Mouse (Mus musculus) kidney, adult 18-20 months (tissue): ENCODE measurements around the gene Ifi211.
"Not testable (repeated sequence)": the region's sequence is repeated elsewhere in the genome, so short reads cannot be mapped to it uniquely, and the experiment has no call there.

Experiments
- DNase-seq: peaks from one replicate; pipeline ENCODE4 v3.0.0; 2021

Gene Ifi211

DNA sequence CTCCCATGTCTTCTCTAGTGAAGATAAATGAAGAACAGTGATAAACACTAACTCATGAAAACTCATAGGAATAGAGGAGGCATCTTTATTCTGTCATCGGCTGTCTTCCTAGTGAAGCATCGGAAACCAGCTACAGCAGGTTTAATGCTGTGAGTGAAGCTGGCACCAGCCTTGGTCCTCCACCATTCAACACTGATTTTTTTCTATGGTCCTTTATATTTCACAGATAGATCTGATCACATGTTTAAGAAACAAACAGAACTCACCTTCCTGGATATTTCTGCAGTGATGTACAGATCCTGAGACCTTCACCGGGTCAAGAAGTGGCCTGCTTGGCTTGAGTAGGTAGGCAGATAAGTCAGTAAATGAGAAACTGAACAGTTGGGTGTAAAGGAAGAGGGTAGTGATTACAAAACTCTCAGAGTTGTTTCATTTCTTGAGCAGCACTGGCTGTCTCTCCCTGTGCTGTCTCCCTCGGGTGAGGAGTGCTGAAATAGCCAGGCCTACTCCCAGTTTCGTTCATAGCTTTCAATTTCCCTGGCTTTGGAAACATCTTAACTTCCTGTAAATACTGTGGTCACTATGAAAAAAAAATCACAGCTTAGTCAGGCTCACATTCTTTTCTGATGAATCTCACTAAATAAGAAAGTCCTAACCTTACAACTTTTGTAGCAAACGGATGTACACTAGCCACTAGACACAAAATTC is at the start of gene Ifi211:
TSS of gene Ifi211 (minus strand) at position 499 of the 708 bp plus-strand sequence.
- DNase-seq: peak; percentile 7

DNA sequence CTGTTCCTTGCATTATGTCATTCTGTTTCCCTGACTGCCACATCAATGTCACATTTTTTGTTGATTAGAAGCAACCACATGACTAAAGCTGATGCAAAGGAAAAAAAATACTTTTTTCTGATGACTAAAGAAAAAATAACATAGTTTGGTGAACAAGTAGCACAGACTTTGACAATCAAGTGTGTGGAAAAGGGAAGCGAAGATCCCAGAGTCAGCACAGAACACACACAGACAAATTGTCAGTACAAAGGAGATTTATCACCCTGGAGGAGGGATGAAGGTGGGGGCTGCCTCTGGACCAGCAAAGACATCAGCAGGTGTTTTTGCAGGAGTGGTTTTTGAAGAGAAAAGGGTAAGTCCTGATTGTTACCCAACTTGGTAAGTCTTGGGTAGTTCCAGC is 48.6 kb upstream of the Ifi211 start:
- not testable (repeated sequence) for DNase-seq

DNA sequence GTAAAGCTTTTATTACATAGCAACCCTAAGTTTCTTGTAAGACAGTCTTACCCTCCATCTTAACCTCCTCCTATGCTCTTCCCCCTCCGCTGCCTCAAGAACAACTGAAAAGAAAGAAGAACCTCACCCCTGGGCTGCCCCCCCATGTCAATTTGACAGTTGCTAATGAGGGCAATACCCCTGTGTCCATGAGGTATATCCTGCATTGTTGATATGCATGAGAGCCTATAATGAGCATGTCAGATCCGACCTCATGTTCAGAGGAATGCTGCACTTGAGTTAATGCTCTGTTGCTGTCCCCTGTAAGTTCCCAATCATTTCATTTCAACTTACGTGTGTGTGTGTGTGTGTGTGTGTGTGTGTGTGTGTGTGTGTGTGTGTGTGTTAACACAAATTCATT is 47.2 kb upstream of the Ifi211 start:
- DNase-seq: not testable (repeated sequence)

DNA sequence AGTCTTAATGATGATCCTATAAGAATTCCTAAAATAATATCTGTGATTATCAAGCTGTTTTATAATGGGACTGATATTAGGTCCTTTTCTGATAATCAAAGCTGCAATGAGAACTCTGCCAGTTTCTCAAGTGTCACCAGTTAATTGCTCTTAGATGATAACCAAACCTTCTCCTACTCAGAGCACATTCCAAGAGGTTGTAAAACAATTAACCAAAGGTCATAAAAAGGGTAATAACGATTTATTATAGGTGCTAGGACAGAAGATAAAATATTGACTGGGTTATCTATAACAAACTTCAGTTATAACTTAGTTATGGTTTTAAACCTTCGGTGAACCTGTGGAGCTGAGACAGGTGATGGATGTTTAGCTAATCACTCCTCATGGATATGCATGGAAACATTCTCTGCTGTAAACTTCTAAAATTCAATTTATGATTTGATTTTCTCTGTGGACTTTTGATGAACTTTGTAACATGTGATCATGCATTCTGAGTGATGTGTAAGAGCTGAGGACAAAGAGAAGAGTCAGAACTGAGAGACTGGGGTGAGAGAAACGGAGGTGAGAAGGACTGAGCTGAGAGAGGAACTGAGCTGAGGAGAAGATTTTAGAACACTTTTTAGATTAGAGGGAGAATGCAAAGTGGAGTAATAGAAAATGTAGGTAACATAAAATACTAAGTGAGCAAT is 43.1 kb upstream of the Ifi211 start:
- DNase-seq: not testable (repeated sequence)

DNA sequence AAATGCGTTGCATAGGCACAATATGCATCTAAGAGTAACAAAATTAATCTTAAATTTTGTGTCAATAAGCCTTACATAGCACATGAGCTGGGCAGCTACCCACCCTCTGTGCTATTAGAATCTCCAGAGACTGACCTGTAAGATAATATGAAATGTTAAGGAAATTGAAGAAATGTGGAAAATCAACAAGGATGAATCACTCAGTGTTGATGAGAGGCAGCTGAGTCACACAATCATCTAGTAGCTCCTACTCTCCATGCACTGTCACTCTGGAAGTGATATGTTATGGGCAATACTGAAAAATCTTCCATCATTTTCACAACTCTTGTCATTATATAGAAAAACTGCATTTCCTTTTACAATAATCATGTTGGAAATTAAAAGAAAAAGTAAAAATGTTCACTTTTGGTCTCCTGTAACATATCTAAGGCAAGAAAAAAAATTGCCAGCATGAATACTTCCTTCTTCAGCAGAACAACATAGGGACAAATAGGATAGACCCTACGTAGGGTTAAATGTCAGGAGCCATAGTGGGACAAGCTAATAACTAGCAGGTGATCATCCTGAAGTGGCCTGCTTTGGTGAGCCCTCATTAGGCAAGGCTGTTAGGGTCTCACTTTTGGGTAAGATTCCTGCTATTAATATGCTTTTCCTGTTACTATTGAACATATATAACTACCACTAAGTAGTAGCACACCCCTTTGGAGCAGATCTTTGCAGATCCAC is 42.4 kb upstream of the Ifi211 start:
- DNase-seq: no peak

DNA sequence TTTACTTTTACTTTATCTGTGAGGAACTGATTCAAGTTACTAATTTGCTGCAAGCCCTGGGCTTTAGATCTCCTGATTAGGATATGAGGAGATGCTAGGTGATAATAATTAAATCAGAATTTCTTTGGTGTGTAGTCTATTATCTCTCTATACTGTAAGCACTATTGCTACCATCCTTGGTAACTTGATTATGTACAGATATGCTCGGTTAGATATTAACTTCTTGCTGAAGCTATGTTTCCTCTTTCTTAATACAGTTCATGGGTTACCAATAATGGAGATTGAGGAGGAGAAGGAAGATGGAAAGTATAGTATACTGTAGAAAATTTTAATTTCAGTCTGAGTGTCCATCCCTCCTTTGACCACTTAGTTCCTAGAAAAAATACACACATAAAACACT is 40.7 kb upstream of the Ifi211 start:
- no peak for DNase-seq

DNA sequence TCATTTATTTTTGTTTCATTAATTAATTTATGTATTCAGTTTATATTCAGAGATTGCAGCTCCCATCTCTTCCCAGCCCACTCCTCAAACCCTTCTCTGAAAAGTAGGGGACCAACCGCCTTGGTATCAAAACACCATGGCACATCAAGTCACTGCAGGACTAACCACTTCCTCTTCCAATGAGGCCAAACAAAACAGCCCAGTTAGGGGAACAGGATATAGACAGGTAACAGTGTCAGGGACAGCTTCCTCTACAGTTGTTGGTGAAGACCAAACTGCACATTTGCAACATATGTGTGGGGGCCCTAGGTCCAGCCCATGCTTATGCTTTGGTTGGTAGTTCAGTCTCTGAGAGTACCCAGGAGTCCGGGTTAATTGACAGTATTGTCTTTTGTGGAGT is 36.2 kb upstream of the Ifi211 start:
- not testable (repeated sequence) for DNase-seq

DNA sequence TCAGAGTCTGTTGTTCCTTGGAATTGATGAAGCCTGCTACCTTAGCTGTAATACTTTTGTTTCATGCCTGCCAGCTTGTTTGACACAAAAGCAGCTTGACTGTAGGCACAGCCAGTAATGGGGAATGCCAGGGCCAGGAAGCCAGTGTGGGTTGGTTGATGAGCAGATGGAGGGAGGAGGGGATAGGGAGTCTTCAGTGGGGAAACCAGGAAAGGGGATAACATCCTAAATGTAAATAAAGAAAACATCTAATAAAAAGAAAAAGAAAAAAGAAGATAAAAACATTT is 29.9 kb upstream of the Ifi211 start:
- not testable (repeated sequence) for DNase-seq

DNA sequence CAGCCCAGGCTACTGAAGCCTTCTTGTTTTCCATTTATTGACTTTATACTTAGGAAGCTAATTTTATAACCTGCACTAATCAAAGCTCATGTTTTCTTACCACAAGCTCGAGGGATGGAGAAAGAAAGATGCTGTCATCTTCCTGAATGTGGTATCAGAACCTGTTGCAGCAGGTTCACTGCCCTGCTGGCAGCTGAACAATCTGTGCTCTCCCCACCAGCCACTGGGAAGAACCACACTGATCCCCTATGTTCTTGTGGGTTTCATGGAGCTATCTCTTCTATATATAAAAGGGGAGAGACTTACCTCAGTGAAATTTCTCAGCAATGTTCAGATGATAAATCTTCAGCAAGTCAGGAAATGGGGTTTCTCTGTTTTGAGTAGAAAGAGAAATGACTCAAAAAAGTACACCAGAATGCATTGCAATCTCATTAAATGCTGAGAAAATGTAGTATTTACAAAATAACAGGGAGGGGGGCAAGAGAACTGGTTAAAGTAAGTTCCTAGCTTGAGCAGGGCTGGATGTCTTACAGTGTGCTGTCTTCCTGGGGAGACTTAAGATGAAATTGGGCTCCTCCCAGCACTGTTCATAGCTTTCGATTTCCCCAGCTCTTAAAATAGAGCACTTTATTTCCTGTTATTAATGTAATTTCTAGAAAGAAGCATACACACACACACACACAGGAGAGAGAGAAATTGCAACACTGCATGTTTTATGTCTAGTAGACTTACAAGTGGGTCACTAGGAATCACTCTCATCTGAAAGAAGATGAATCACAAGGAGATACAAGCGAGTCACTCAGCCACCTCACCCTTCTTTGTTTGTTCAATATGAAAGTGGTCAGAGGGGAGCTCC is 29.3 kb upstream of the Ifi211 start, which contains the start of the genes Mndal and Ifi203:
TSS of gene Mndal (minus strand) at position 568 of the 856 bp plus-strand sequence.
TSS of gene Ifi203 (minus strand) at position 749 of the 856 bp plus-strand sequence.
- DNase-seq: not testable (repeated sequence)

DNA sequence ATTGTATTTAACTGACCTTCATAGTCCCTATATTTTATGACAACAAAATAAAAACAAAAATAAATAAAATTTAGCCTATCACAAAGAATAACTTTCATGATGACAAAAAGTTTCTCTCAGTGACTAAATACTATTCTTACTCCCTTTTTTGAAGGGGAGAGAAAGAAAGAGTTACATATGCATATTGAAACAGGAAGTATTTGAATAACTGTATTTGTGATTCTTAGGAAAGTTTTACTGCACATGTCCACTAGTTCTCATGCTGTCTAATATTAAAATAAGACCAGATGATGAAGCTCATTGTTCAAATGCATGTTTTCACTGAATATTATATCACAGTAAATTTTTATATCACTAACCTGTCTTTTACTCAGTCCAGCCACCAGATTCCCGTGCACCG is 28.7 kb upstream of the Ifi211 start:
- not testable (repeated sequence) for DNase-seq

DNA sequence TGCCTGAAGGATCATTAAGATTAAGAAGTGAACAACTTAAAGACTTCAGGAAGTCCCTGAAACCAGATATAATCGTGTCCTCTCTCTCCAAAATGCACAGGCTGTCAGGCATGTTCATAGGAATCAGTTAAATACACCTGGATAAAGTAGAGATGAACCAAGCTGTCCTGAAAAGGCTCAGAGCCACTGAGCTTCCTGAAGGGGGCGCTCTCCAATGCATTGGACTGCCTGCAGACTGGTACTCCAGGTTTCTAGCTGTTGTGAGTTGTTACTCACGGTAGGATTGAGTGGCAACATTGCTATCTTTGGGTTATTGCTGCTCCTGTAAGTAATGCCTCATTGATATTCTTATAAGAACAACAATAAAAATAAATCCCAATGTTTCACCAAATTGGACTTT is 6.4 kb upstream of the Ifi211 start:
- not testable (repeated sequence) for DNase-seq

DNA sequence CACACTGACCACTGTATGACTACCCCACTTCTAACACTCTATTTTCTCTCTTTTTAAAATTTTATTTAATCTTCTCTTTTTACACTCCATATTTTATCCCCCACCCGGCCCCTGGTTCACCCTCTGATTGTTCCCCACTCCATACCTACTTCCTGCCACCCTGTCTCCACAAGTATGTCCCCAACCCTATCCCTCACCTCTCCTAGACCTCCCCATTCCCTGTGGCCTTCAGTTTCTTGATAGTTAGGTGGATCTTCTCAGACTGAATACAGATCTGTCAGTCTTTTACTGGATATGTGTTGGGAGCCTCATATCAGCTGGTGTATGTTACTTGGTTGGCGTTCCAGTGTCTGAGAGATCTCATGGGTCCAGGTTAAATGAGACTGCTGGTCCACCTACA is 1.7 kb upstream of the Ifi211 start:
- no peak for DNase-seq

DNA sequence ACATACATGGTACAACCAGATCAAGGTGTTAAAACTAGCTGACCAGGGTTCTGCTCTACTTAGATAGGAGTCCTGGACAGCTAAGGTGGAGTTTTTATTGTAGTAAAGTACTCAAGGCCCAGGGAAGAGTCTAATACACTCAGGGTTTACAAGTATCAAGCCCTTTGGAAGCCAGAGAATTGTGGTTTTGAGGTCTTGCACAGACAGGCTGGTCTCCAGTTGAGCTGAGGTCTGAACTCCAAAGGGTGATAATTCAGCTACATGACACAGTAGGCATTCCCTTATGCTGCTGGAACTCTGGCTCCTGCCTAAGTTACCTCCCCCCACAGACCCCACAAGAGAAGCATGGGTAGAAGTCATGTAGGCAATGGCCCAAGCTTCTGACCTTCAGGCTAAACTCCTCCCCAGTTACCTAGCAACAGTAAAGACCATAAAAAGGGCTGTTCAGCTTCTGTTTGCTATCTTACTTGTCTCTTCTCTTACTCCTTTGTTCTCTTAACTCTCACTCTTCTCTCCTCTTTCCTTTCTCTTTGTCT is 478 bp upstream of the Ifi211 start:
- DNase-seq: not testable (repeated sequence)

DNA sequence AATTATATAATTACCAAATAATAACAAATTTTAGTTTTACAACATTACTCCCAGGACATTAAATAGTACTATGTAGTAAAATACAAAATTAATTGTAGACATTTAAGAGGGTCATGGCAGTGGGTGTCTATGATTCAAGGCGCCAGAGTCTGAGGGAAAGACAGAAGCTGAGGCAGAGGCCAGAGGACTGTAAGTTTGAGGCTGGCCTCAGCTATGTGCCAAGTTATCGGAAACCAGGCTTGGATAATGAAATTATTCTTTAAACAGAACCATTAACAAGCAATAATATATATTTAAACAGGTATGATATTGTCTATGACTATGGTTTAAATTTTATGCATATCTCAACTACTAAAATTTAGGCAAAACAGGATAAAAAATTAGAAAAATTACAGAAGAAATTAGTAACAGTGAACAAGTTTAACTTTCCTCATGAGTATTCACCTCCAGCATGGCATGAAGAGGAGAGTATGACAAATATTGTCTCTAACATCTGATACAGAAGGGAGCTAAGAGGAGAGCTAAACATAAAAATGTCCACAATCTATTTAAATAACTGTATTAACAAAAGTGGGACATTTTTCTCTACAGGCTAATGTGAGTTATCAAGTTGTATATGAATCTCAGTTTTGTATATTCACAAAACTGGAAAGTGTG is 910 bp downstream of the Ifi211 start:
- DNase-seq: no peak

DNA sequence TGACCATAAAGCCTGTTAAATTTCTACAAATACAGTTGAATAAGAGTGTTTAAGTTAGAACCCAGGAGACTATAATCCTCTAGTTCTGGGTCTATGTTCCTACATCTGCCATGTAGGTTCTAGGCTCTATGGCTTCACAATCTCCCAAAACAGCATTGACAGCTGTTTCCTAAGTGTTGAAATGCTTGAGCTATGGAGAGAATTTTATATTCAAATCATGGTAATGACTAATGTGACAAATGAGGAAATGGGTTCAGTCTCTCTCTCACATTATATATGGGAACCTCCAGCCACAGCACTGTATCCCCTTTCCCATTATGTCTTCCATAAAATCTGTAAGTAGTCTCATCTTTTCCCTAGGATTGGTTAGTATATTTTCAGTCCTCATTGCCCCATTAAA is 4.5 kb downstream of the Ifi211 start:
- not testable (repeated sequence) for DNase-seq

DNA sequence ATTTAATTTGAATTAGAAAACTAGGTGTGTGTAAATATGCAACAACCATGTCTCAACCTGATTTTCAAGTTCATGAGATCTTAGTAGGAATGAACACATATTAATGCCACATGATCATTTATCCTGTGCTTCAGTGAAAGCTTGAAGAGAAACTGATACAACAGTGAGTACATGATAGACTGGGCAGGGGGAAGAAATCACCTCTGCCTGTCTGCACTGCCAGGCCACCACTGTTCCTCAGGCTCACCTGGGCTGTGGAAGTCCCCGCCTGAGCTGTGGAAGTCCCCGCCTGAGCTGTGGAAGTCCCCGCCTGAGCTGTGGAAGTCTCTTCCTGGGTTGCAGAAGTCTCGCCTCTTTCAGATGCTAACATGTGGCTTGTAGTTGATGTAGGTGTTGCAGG is 7.0 kb downstream of the Ifi211 start:
- DNase-seq: not testable (repeated sequence)

DNA sequence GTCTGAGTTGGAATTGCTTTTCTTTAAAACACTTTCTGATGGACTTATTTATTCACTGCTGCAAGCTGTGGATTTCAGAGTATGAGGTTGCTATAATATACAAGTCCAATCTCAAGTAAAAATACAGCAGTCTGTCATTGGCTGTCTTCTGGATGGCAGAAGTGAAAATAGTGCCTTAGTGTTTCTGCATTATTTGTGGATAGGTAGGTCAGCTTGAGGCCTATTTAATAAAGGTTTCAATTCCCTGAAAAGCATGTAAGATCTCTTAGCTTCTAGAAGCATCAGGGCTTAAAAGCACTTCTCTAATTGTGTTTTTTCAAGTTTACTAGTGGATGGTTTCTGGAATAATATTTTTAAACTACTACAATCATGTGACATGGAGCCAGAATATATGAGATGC is 23.1 kb downstream of the Ifi211 start:
- not testable (repeated sequence) for DNase-seq

DNA sequence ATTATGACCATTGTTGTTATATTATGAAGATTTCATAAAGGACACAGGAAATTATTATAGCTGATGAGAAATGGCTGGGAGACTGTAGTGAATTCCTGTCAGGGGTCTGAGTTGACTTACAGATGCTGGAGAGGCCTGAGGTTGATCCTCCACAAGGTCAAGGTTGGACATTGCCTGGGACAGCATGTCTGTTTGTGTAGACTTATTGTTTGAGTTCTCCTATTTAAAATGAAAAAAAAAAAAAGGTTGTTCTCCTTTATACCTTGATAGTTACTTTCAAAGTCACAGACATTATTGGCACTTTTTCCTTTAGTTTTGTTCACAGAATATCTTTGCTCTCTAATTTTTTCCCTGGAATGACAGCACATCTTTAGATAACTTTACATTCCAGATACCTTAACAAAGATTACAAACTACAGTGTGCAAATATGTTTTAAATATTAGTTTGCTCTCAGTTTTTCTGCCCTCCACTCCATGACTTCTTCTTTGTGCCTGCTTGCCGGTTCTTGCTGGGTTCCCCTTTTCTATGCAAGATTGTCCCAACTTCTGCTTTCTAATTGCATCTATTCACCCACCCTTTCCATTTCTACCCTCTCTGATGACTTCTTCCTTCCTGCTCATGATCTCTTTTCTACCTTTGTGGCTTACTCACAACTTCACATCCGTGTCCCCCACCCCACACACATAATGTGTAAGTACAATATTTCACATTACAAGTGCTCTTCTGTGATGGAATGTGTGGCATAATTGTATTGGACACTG is 25.6 kb downstream of the Ifi211 start:
- not testable (repeated sequence) for DNase-seq

DNA sequence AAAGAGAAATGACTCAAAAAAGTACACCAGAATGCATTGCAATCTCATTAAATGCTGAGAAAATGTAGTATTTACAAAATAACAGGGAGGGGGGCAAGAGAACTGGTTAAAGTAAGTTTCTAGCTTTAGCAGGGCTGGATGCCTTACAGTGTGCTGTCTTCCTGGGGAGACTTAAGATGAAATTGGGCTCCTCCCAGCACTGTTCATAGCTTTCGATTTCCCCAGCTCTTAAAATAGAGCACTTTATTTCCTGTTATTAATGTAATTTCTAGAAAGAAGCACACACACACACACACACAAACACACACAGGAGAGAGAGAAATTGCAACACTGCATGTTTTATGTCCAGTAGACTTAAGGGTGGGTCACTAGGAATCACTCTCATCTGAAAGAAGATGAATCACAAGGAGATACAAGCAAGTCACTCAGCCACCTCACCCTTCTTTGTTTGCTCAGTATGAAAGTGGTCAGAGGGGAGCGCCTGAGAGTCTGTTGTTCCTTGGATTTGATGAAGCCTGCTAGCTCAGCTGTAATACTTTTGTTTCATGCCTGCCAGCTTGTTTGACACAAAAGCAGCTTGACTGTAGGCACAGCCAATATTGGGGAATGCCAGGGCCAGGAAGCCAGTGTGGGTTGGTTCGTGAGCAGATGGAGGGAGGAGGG is 32.7 kb downstream of the Ifi211 start:
- not testable (repeated sequence) for DNase-seq

DNA sequence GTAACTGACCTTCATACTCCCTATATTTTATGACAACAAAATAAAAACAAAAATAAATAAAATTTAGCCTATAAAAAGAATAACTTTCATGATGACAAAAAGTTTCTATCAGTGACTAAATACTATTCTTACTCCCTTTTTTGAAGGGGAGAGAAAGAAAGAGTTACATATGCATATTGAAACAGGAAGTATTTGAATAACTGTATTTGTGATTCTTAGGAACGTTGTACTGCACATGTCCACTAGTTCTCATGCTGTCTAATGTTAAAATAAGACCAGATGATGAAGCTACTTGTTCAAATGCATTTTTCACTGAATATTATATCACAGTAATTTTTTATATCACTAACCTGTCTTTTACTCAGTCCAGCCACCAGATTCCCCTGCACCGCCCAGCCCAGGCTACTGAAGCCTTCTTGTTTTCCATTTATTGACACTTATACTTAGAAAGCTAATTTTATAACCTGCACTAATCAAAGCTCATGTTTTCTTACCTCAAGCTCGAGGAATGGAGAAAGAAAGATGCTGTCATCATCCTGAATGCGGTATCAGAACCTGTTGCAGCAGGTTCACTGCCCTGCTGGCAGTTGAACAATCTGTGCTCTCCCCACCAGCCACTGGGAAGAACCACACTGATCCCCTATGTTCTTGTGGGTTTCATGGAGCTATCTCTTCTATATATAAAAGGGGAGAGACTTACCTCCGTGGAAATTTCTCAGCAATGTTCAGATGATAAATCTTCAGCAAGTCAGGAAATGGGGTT is 33.4 kb downstream of the Ifi211 start:
- DNase-seq: not testable (repeated sequence)
